9 mouse cellular contexts compared by ENCODE assay signal in the genomic region with DNA sequence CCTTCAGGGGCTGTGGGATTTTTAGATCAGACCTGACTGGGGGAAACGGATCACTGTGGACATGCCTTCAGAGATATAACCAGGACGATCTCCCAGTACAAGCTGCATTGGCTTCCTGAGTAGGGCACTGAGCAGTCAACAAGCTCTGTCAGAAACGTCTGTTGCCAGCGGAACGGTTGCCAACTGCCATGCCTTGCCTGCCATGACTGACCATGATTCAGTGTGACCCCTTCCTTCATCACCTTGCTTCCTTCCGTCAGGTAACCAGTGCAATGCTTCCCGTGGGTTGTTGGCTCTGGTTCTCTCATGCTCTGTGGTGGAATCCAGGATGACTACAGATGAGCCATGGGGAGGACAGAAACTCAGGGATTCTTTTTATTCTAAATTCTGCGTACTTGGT.
"Had no signal": no experiment of that assay in that cellular context is flagged by ENCODE, and none has a peak within 500 bp of the region (broad histone marks: within the 10 kb centered on the region; RNA-seq: fewer than 3 reads in every experiment).

No protein-coding gene starts in this region.

- DNase-seq: kidney, postnatal 14 days; layer of hippocampus, adult 9-11 months; liver, embryonic 13.5 days; lung, adult 2 months; lung, postnatal 14 days; lung, postnatal 4 days; midbrain, embryonic 14.5 days; thymus, adult 18-20 months; thymus, postnatal 36 days had no signal
